Mouse (Mus musculus) neural tube, embryonic 12.5 days (tissue): ENCODE data around the gene Sema7a. TPM values are rescaled to one million over a fixed set of nuclear protein-coding genes. Genes with fewer than 3 reads are reported as not detected.

Experiments used
- polyA plus RNA-seq: library from polyadenylated mRNA; unstranded; fragments of >200 nt; fragmentation: Nextera tagmentation; extraction: Ambion mirVana; gene quantifications from 2 replicates; pipeline ENCODE4 v1.2.1, GENCODE M21; 2016

Sema7a gene
- polyA plus RNA-seq, 1 experiment from 2014 or later = 0.85 TPM

Other genes starting within 250 kb of the Sema7a start
- 38.4 and 41.0 TPM in 2 replicates for gene Edc3, start 231.6 kb upstream of the Sema7a start, polyA plus RNA-seq
- 80.9 and 84.9 TPM in 2 replicates for gene Clk3, start 174.3 kb upstream of the Sema7a start, polyA plus RNA-seq
- 19.5 and 21.0 TPM in 2 replicates for gene Arid3b, start 103.3 kb upstream of the Sema7a start, polyA plus RNA-seq
- gene Ubl7, start 29.1 kb upstream of the Sema7a start, polyA plus RNA-seq = 148 and 153 TPM in 2 replicates
- gene Cyp11a1, start 66.3 kb downstream of the Sema7a start, polyA plus RNA-seq = 0.17 TPM in 1 of 2 replicates, not detected in the other
- 40.5 and 46.6 TPM in 2 replicates for gene Stra6, start 123.7 kb downstream of the Sema7a start, polyA plus RNA-seq
- gene Ccdc33, start 178.7 kb downstream of the Sema7a start, polyA plus RNA-seq = 0.70 and 1.3 TPM in 2 replicates